Mouse (Mus musculus) cortical plate, adult 2 months (tissue): Measurements from ENCODE around the gene Oxnad1.

Source experiments
- CTCF ChIP-seq: fragments of 200-500 bp; IDR thresholded peaks from 2 replicates; pipeline ENCODE4 v1.5.1; 2011; ENCODE audit warnings: mild to moderate bottlenecking, control low read depth, low read length; ENCODE audit not compliant: insufficient read depth; ENCODE audit errors: extremely low read depth
- POLR2A ChIP-seq: fragments of 200-500 bp; IDR thresholded peaks from 2 replicates; pipeline ENCODE4 v1.6.1; 2011; ENCODE audit warnings: mild to moderate bottlenecking, low read length, control low read depth; ENCODE audit not compliant: insufficient read depth; ENCODE audit errors: extremely low read depth

GRCm38 (mm10) chr14:32057664-32058063 lies 27.5 kb upstream of the Oxnad1 start:
- TF ChIP-seq CTCF (no peak), POLR2A (no peak)
